Mouse (Mus musculus) urinary bladder, postnatal 10 days (tissue): ENCODE results near the gene Gpd1.
"Not testable (repeated sequence)": the region's sequence is repeated elsewhere in the genome, so short reads cannot be mapped to it uniquely, and the experiment has no call there.

Source experiments
- DNase-seq: peaks from one replicate; pipeline ENCODE4 v3.0.0; 2022; ENCODE audit warnings: low spot score

Gene Gpd1

DNA sequence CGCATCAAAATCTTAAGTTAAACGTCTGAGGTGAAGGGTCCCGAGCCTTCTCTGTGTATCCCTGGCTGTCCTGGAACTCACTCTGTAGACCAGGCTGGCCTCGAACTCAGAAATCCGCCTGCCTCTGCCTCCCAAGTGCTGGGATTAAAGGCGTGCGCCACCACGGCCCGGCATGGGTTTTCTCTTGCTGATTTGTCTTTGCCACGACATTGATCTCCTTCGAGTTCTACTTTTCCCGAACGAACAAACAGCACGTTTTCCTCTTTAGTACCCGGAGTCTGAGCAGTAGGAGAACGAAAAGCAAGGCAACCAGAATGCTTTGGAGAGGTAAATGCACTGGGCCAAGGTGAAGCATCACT is 15.7 kb upstream of the Gpd1 start:
- DNase-seq = not testable (repeated sequence)

DNA sequence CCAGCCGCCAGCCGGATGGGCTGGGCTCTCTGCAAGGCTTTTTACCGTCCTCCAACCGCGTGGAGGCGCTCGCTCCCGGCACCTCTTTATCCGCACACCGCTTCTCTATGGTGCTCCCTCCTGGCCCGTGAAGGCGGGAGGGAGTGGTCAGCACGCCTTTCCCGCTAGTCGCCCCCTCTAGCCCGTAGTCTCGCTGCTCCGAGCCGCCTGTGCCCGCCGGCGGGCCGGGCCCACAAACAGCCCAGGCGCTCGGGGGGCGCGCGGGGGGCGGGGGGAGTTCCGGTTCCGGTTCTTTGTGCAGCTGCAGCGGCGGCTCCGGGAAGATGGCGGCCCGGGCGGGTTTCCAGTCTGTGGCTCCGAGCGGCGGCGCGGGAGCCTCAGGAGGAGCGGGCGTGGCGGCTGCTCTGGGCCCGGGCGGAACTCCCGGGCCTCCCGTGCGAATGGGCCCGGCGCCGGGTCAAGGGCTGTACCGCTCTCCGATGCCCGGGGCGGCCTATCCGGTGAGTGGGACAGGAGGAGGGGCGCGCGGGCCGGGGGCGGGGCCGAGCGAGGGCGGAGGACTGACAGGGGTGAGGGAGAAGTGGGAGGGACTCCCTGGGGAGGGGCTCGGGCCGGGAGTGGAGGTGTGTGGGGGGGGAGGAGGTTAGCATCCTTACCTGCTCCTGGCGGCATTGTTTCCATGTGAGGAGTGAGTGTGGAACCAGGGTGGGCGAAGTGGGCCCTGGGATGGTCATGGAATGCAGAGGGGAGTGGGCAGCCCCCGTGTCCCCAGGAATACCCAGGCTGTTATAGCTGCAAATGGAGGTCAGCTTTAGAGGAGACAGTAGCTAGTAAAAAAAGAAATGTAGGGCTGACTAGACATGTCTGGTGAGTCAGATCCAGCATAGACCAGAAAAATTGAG is 15.1 kb upstream of the Gpd1 start, which contains the start of gene Smarcd1:
TSS of gene Smarcd1 (plus strand) at position 131 of the 902 bp plus-strand sequence.
- peak; percentile 67 for DNase-seq

DNA sequence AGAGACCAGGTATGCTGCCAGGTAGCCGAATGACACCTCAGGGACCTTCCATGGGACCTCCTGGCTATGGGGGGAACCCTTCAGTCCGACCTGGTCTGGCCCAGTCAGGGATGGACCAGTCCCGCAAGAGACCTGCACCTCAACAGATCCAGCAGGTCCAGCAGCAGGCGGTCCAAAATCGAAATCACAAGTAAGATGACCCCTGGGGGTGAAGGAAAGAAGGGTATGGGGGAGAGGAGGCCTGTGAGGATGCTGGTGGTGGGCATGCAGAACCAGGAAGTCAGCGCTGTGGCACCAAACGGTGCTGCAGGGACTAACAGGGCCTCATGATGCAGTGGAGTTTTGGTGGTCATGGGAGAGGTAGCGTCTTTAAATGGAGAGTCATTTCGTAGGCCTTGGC is 14.2 kb upstream of the Gpd1 start:
- no peak for DNase-seq

DNA sequence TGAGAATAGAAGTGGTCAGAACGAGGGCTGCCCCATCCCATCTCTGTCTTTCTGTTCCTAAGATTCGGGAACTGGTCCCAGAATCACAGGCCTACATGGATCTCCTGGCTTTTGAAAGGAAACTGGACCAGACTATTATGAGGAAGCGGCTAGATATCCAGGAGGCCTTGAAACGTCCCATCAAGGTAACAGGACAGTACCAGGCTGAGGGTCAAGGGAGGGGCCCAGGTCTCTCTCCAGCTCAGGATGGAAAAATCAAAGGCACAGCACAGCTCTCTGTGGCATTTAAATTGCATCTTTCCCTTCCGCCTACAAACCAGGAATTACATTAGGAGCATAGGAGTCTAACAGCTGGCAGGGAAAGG is 13.7 kb upstream of the Gpd1 start:
- DNase-seq = no peak

DNA sequence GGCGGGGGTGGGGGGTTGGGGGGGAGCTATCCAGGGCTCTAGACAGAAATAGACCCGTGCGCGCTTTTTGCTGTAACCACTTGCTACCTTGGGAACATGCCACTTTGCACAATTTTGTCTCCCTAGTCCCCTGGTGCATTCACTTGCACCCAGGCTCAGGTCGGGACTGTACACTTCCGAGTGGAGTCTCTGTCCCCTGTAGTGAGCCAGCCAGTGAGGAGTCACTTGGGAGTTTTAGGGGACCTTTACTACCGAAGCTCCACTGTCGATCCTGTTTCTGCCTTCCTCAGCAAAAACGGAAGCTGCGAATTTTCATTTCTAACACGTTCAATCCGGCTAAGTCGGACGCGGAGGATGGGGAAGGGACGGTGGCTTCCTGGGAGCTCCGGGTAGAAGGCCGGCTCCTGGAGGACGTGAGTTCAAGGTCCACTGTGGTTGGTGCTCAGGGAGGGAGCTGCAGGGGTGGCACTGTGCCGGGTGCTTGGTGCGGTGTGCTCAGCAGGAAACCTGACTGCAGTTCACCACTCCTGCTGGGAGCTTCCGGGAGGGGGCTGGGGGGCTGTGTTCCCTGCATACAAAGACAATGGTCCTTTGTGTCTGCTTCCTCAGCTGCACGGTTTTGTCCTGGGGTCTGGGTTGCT is 13.2 kb upstream of the Gpd1 start:
- DNase-seq = no peak

DNA sequence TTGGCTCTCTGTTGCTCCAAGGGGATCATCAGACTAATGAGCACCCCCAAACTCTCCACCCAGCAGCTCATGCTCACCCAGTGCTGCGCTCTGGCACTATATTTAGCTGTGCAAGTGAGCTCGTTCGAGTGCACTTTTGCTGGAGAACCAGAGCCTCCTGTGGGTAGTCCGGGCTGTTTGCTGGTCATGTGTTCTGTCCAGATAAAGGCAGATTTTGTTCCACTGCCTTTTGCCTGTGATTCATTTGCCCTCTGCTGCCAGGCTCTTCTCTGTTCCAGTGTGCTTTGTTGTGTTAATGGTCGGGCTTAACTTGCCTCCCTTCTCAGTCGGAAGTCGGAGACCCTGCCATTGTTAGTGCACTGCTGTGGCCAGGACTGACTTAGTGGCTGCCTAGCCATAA is 12.4 kb upstream of the Gpd1 start:
- no peak for DNase-seq

DNA sequence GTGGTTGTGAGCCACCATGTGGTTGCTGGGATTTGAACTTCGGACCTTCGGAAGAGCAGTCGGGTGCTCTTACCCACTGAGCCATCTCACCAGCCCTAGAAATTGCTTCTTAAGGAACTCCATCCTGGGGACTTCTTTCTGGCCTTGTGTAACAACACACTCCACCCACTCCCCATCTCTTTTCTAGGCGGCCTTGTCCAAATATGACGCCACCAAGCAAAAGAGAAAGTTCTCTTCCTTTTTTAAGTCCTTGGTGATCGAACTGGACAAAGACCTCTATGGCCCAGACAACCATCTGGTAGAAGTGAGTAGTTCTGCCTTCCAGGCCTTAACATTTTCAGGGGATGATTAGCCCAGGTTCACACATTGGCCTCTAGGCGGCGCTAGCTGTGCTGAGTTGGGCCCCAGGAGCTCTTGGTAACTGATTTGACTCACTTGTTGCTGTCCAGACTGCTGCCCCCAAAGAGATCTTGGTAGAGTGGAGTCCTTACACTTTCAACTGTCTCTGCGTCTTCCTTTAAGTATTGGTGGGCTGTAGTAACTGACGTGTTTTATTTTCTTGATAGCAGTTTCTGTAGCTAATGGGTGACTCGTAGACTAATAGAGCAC is 11.8 kb upstream of the Gpd1 start, which contains the start of gene Gm17349:
TSS of gene Gm17349 (minus strand) at position 51 of the 609 bp plus-strand sequence.
- DNase-seq = no peak

DNA sequence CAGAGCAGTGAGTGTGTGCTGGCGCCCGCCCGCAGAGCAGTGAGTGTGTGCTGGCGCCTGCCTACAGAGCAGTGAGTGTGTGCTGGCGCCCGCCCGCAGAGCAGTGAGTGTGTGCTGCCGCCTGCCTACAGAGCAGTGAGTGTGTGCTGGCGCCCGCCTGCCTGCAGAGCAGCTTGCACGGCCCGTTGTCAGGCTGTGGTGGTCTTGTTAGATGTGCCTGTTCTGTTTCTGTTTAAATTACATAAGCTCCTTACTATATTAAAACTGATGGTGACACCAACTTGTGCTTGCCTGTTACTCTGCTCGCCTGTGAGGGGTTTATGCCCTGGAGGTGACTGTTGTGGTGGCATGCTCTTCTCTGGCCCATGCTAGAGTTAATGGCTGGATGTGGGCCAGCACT is 9.1 kb upstream of the Gpd1 start:
- no peak for DNase-seq

DNA sequence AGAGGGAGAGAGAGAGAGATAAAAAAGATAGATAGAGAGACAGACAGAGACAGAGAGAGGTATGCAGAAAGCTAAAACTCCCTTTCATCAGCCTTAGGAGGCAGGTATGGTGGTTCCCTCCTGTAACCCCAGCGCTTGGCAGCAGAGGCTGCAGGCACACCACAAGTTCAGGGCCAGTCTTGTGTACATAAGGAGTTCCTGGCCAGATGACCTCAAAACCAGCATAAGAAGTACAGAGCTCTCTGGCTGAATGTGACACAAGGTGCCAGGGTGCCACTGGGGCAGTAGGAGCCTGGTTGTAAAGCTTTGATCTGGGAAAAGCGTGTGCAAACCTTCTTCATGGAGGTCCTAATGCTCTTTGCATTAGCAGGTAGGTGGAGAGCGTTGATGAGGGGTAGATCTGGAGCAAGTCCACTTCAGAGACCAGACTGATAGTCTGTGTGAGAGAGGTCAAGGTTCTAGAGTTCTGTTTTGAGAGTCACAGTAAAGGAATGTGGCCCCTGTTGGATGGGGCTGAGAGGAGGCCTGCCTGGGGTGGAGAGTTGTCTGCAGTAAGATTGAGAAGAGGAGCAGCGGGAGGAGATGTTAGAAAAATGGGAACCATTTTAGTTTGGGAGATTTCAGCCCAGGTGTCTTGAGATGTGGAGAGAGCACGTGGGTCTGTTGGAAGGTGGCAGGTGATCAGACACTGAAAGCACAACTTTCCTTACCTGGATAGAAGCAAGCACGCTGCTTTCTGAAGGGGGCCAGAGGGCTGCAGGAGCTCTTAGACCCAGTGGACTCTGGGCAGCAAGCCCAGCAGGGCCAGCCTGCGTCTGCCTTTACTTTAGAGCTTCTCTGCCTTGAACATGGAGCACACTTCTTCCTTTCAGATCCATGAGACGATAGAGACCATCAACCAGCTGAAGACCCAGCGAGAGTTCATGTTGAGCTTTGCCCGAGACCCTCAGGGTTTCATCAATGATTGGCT is 6.8 kb upstream of the Gpd1 start:
- DNase-seq = no peak

DNA sequence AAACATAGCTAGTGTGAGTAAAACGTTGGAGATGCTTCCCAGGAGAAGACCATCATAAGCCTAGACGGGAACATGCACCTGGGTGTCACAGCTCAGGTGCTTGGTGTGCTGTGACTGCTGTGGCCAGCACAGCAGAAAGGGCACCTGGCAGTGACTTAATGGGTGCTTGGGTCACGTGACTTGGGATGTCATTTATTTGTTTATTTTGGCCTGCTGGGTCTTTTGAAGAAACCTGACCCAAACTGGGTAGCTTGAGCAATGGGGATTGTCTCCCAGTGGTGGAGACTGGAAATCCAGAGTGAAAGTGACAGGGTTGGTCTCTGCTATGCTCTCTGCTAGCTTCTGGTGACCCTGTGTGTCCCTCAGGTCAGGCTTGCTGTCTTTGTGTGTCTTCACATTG is 5.8 kb upstream of the Gpd1 start:
- DNase-seq = no peak

DNA sequence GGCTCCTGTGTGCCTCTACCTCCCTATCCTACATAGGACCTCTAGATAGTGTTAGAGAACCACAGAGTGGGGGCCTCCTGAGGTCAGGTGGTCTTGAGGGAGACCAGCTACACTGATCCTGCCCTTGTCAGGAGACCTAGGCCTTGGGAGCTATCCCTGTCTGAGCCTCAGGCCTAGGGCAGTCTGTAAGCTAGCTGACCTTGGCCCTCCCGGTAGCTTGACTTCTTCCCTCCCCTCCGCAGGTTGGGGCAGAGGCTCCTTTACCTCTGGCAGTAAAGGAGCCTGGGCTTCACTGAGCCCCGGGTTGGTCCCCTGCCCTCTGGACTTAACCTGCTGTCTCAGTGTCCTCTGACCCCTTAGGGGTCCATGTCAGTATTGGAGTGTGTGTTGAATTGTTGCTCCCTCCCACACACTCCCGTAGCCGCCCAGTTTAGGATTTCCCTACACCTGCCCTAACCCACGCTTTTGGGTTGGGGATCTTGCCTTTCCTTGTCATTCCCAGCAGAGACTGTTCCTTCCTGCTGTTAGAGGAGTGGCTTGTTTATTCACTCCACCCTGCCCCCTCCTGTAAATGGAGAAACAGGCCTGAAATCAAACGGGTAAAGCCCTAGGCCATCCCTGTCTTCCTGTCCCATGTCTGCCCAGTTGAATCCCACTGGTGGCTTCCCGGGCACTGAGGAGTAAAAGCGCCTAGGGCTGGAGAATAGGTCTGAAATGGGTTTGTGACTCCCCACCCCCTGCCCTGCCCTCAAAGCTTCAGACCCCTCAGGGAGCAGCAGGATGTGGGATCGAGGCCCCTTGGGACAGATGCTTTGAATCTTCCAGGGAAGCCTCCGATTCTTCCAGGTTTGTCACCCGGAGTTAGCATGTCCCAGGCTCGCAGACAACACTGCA is 4.4 kb upstream of the Gpd1 start:
- DNase-seq = no peak

DNA sequence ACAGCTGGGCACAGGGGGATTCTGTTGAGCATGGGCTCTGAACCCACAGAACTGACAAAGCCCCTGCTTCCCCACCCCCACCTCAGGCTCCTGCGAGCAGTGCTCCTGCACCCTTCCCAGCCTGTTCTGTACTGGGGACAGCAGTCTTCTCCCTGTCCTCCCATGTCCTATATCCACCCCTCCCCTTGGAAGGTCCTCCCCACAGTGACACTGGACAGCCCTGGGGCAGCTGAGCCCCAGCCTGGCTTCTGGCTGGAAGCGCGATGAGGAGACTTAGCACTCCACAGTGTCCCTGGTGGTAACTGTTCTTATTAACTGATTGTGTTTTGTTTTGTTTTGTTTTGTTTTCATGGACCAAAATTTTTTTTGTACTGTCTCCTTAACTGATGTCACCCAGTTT is 3.7 kb upstream of the Gpd1 start:
- no peak for DNase-seq

DNA sequence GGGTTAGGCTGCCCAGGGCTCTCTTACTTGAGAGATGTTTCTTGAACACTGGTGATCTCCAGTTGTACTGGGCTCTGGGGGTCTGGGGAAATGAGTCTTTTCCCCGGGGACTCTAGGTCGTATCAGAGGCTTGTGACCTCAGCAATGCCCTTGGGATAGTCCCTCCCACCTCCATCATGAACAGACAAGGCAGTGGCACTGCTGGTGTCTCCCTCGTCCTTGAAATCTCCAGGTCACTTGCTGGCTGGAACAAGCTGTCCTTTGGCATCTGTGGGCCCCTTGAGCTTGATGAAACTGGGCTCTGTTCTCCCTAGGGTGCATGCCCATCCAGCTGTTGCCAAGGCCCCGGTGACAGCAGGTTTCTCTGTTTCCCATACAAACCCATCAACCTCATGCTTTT is 3.1 kb upstream of the Gpd1 start:
- DNase-seq = no peak

DNA sequence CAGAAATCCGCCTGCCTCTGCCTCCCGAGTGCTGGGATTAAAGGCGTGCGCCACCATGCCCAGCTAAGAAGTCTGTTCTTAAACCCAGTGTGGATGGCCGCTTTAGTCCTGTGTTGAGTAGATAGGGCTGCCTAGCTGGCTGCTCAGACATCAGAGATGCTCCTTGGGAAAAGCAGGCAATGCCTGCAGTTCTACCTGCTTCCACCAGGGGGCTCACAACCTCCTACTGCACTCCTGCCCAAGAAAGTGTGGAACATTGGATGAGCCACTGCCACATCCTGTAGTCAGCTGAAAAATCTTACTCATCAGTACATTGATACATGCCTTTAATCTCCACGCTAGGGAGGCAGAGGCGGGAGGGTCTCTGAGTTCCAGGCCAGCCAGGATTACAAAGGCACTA is 2.5 kb upstream of the Gpd1 start:
- DNase-seq = no peak

DNA sequence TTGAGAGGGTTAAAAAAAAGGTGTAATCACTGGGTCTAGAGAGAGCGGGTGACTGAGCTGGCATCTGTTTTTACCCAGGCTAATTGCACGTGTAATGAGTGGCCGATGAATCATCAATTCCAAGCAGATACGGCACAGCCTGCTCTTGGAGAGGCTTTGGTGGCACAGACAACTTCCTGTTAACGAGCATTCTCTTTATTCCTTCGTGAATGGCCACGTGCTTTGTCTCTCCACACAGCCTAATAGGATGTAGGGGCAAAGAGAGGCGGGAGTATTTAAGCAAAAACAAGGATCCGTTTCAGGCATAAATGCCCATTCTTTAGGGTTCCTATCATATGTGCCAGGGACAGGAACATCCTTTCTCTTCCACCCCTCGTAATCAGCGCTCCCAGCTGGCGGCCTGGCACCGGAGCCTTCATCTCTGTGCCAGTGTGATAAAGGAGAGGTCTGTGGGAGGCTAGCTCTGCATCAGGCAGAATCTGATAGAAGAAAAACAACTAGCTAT is 1.9 kb upstream of the Gpd1 start:
- no peak for DNase-seq

DNA sequence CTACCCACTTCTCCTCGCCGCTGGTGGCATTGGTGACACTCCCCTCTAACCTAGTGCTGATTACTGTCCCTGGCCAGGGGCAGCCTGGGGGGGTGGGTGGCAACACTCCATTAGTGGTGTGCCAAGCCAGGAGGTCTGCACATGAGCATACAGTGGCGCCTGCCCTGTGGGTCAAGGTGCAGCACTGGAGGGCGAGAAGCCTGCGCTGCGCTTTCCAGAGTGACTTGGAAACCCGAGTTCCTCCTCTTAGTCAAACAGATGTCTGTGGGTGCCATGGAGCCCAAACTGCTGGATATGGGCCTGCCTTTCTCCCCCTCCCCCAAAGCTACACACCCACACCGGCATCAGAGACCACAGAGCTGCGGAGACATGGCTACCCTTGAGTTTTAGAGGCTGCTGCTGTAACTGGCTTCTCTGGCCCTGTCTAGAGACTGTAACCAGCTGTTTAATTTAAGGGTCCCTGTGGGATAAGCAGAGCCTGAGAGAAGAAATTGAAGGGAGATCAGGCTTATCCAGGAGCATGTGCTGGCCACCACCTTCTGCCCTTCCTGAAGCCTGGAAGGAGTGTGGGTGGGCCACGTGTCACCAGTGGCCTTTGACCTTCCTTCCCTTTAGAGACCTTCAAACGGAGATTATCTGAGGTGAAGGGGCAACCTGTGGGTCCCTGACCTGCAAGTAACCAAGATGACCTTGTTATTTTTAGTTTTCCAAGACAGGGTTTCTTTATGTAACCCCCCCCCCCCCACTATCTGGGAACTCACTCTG is 1.2 kb upstream of the Gpd1 start:
- DNase-seq = no peak

DNA sequence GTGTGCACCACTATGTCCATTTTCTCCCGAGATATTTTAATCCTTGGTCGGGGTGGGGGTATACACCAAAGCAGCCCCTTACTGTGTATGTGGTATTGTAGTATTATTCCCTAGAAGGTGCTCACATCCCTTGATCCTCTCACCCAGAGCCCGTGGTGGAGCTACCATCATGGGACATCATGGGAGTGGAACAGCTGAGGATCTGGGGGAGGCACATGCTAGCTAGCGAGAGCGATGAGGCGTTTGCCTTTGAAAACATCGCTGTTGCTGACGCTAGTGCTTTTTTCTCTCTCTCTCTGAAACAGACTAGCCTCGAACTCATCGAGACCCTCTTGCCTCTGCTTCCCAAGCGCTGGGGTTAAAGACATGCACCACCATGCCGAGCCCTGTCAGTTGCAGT is 501 bp upstream of the Gpd1 start:
- DNase-seq = no peak

DNA sequence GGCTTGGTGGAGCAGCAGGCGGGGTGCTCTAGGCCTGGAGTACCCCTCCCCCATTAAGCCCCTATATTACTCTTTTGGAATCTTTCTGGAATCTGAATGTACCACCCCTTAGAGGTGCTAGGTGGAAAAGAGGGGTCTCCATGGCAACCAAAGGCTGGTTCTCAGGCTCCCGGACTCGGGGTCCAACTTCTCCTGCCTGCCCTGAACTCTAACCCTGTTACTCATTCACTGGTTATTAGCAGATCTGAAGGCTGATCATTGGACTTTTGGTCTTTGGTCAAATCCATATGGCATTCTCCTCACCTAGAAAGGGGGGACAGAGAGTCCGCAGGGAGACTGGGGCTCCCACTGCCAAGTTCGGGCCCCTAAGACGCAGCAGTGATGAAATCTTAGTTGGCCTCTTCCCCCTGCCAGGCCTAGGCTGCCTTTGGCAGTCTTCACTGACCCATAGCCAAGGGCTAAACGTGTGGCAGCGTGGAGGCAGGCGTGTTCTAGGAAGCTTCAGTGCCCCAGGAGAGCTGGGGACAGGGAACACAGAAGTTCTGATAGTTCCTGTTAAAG is 1.2 kb downstream of the Gpd1 start:
- DNase-seq = no peak

DNA sequence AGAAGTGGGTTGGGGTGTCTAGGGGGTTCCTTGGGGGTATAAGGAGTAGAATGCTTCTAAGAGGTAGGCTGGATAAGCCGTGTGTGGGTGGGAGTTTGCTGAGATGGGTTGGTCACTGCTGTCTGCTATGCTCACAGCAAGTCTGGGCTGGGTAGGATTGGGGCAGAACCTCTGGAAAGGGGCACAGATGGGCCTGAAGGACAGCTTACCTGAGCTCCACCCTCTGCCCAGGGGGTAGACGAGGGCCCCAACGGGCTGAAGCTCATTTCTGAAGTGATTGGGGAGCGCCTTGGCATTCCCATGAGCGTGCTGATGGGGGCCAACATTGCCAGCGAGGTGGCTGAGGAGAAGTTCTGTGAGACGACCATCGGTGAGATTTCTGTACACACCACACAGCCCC is 2.5 kb downstream of the Gpd1 start:
- no peak for DNase-seq
